Mouse (Mus musculus): ENCODE results near the gene Fkbp5. TPM values are rescaled to one million over a fixed set of nuclear protein-coding genes. Genes with fewer than 3 reads are reported as not detected.

Gene Fkbp5
- polyA plus RNA-seq, 1 experiment from 2014 or later = 9.7 TPM

GRCm38 (mm10) chr17:28448225-28448624 is 69.1 kb downstream of the Fkbp5 start:
- H3K4me1 ChIP-seq (ENCODE audit: control insufficient read depth, insufficient read depth, low read length) = no peaks in the 10 kb centered on the region
- no peaks in the 10 kb centered on the region for H3K27me3 ChIP-seq (ENCODE audit: control insufficient read depth, insufficient read depth, low read length)
- DNase-seq (ENCODE audit: low spot score) = no peak
- H3K4me3 ChIP-seq (ENCODE audit: low read depth, low read length) = no peak overlapping the region
- no peak for ATAC-seq (ENCODE audit: insufficient read depth, low FRiP score, low TSS enrichment)
- WGBS = 82% methylated on average over 6 of the region's 6 CpGs
- no peaks in the 10 kb centered on the region for H3K36me3 ChIP-seq (ENCODE audit: control insufficient read depth, insufficient read depth, low read length)
- no peak overlapping the region for H3K9ac ChIP-seq (ENCODE audit: low read length)
- no peak overlapping the region for H3K4me2 ChIP-seq (ENCODE audit: low read depth)
- no peak overlapping the region for H3K27ac ChIP-seq (ENCODE audit: low read depth, low read length)
- H3K9me3 ChIP-seq (ENCODE audit: control insufficient read depth, low read length) = no peaks in the 10 kb centered on the region

- DNase-seq (ENCODE audit: low spot score) = no peak
- no peaks in the 10 kb centered on the region for H3K9me3 ChIP-seq (ENCODE audit: control insufficient read depth, low read length)
- no peak overlapping the region for H3K27ac ChIP-seq (ENCODE audit: low read depth, low read length)
- no peaks in the 10 kb centered on the region for H3K4me1 ChIP-seq (ENCODE audit: control insufficient read depth, insufficient read depth, low read length)
- no peak for ATAC-seq (ENCODE audit: insufficient read depth, low FRiP score, low TSS enrichment)
- H3K36me3 ChIP-seq (ENCODE audit: control insufficient read depth, insufficient read depth, low read length) = no peaks in the 10 kb centered on the region
- no peak overlapping the region for H3K4me2 ChIP-seq (ENCODE audit: low read depth)
- WGBS = 86% methylated on average over 7 of the region's 7 CpGs
- no peak overlapping the region for H3K9ac ChIP-seq (ENCODE audit: low read length)
- no peaks in the 10 kb centered on the region for H3K27me3 ChIP-seq (ENCODE audit: control insufficient read depth, insufficient read depth, low read length)
- no peak overlapping the region for H3K4me3 ChIP-seq (ENCODE audit: low read depth, low read length)
These were observed 69.5 kb downstream of the Fkbp5 start for GRCm38 (mm10) chr17:28447789-28448188.

- Histone ChIP-seq H3K27ac (ENCODE audit: low read depth, low read length) (no peak overlapping the region), H3K4me1 (ENCODE audit: control insufficient read depth, insufficient read depth, low read length) (no peaks in the 10 kb centered on the region), H3K9ac (ENCODE audit: low read length) (no peak overlapping the region), H3K27me3 (ENCODE audit: control insufficient read depth, insufficient read depth, low read length) (no peaks in the 10 kb centered on the region), H3K4me3 (ENCODE audit: low read depth, low read length) (no peak overlapping the region), H3K4me2 (ENCODE audit: low read depth) (no peak overlapping the region), H3K36me3 (ENCODE audit: control insufficient read depth, insufficient read depth, low read length) (no peaks in the 10 kb centered on the region), H3K9me3 (ENCODE audit: control insufficient read depth, low read length) (no peaks in the 10 kb centered on the region)
- 87% methylated on average over 5 of the region's 5 CpGs for WGBS
- ATAC-seq (ENCODE audit: insufficient read depth, low FRiP score, low TSS enrichment) = no peak
- no peak for DNase-seq (ENCODE audit: low spot score)
These were observed 70.5 kb downstream of the Fkbp5 start for GRCm38 (mm10) chr17:28446820-28447168.

GRCm38 (mm10) chr17:28445886-28446819 is 71.2 kb downstream of the Fkbp5 start:
- 91% methylated on average over 12 of the region's 12 CpGs for WGBS
- no peak overlapping the region for H3K4me3 ChIP-seq (ENCODE audit: low read depth, low read length)
- H3K27ac ChIP-seq (ENCODE audit: low read depth, low read length) = no peak overlapping the region
- H3K9me3 ChIP-seq (ENCODE audit: control insufficient read depth, low read length) = no peaks in the 10 kb centered on the region
- no peaks in the 10 kb centered on the region for H3K27me3 ChIP-seq (ENCODE audit: control insufficient read depth, insufficient read depth, low read length)
- DNase-seq (ENCODE audit: low spot score) = no peak
- H3K4me2 ChIP-seq (ENCODE audit: low read depth) = no peak overlapping the region
- no peak overlapping the region for H3K9ac ChIP-seq (ENCODE audit: low read length)
- ATAC-seq (ENCODE audit: insufficient read depth, low FRiP score, low TSS enrichment) = no peak
- no peaks in the 10 kb centered on the region for H3K4me1 ChIP-seq (ENCODE audit: control insufficient read depth, insufficient read depth, low read length)
- no peaks in the 10 kb centered on the region for H3K36me3 ChIP-seq (ENCODE audit: control insufficient read depth, insufficient read depth, low read length)

DNA sequence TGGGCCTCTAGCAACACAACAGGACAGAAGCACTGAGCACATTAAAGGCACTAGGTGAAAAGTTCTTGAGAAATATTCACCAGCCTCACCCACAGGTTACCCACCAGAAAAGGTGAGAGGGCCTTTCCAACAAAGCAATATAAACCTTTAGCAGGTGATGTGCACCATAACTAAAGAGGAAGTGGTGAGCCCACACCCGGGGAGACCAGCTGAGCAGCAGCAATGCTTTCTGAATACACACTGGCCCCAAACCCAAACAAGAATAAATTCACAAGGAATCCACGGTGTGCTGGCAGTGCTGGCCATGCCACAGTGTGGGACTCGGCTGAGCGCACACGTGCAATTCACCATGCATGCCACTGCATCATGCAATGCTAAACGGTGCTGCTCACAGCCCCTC is 74.7 kb downstream of the Fkbp5 start:
- no peak overlapping the region for H3K27ac ChIP-seq (ENCODE audit: low read depth, low read length)
- no peaks in the 10 kb centered on the region for H3K4me1 ChIP-seq (ENCODE audit: control insufficient read depth, insufficient read depth, low read length)
- WGBS = 90% methylated on average over 6 of the region's 6 CpGs
- H3K36me3 ChIP-seq (ENCODE audit: control insufficient read depth, insufficient read depth, low read length) = no peaks in the 10 kb centered on the region
- no peak overlapping the region for H3K9ac ChIP-seq (ENCODE audit: low read length)
- no peak overlapping the region for H3K4me3 ChIP-seq (ENCODE audit: low read depth, low read length)
- no peak overlapping the region for H3K4me2 ChIP-seq (ENCODE audit: low read depth)
- no peaks in the 10 kb centered on the region for H3K9me3 ChIP-seq (ENCODE audit: control insufficient read depth, low read length)
- DNase-seq (ENCODE audit: low spot score) = no peak
- ATAC-seq (ENCODE audit: insufficient read depth, low FRiP score, low TSS enrichment) = no peak
- no peaks in the 10 kb centered on the region for H3K27me3 ChIP-seq (ENCODE audit: control insufficient read depth, insufficient read depth, low read length)

DNA sequence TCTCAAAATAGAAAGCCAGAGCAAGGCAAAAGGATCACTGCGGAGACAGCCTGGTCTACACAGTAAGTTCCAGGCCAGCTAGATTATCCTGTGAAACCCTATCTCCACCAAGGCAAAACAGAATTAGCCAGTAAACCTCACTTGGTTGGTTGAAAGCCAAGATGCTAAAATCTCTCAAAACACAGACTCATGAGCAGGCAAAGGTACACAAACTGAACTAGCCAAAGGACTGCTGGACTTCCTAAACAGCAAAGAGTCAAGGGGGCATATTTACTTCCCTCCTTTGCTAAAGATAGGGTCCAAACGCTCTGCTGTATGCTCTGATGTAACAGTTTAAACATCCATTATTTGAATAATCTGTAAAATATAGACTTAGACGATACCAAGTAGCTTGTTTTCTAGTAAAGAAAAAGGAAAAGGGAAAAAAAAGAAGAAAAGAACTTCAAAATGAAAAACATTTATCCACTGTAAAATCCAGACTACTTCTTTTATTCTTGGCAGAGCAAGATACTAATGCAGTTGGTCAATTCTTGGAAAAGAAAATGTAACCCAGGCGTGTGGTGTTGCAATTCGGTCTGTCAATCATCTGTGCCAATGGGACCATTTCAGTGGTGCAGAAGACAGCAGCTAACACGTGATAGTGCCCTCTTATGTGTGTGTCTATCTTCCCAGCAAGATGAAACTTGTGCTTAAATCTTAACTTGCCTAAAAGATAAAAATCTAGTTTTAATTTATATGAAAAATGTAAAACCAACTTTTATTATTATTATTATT is 78.8 kb downstream of the Fkbp5 start:
- 0 out of 2 replicates have a peak, but pooled peaks cover 2% of the 10 kb centered on the region for H3K36me3 ChIP-seq (ENCODE audit: control insufficient read depth, insufficient read depth, low read length)
- H3K9me3 ChIP-seq (ENCODE audit: control insufficient read depth, low read length) = no peaks in the 10 kb centered on the region
- WGBS = 86% methylated on average over 6 of the region's 6 CpGs
- no peak overlapping the region for H3K9ac ChIP-seq (ENCODE audit: low read length)
- ATAC-seq (ENCODE audit: insufficient read depth, low FRiP score, low TSS enrichment) = no peak
- H3K27ac ChIP-seq (ENCODE audit: low read depth, low read length) = no peak overlapping the region
- H3K27me3 ChIP-seq (ENCODE audit: control insufficient read depth, insufficient read depth, low read length) = no peaks in the 10 kb centered on the region
- H3K4me1 ChIP-seq (ENCODE audit: control insufficient read depth, insufficient read depth, low read length) = no peaks in the 10 kb centered on the region
- H3K4me3 ChIP-seq (ENCODE audit: low read depth, low read length) = no peak overlapping the region
- DNase-seq (ENCODE audit: low spot score) = no peak
- H3K4me2 ChIP-seq (ENCODE audit: low read depth) = no peak overlapping the region

DNA sequence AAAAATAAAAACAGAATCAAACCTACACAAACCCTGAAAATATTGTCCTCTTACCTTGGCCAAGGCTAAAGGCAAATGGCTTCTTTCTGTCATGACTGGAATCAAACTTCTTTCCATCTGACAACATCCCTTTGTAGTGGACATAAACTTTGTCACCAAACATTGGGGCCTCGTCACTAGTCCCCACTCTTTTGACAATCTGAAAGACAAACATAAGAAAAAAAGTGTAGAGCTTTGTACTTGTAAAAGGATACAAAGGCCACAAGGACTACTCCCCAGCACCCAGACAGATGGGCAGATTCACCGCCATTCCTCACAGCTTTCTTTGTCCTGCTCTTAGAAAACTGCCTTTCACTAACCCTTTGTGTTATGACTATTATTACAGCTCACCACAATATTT is 79.4 kb downstream of the Fkbp5 start:
- Histone ChIP-seq H3K4me3 (ENCODE audit: low read depth, low read length) (no peak overlapping the region), H3K27me3 (ENCODE audit: control insufficient read depth, insufficient read depth, low read length) (no peaks in the 10 kb centered on the region), H3K9ac (ENCODE audit: low read length) (no peak overlapping the region), H3K4me2 (ENCODE audit: low read depth) (no peak overlapping the region), H3K4me1 (ENCODE audit: control insufficient read depth, insufficient read depth, low read length) (no peaks in the 10 kb centered on the region), H3K27ac (ENCODE audit: low read depth, low read length) (no peak overlapping the region), H3K36me3 (ENCODE audit: control insufficient read depth, insufficient read depth, low read length) (0 out of 2 replicates have a peak, but pooled peaks cover 2% of the 10 kb centered on the region), H3K9me3 (ENCODE audit: control insufficient read depth, low read length) (no peaks in the 10 kb centered on the region)
- WGBS = 61% methylated on average over 2 of the region's 2 CpGs
- ATAC-seq (ENCODE audit: insufficient read depth, low FRiP score, low TSS enrichment) (no peak), DNase-seq (ENCODE audit: low spot score) (no peak)

DNA sequence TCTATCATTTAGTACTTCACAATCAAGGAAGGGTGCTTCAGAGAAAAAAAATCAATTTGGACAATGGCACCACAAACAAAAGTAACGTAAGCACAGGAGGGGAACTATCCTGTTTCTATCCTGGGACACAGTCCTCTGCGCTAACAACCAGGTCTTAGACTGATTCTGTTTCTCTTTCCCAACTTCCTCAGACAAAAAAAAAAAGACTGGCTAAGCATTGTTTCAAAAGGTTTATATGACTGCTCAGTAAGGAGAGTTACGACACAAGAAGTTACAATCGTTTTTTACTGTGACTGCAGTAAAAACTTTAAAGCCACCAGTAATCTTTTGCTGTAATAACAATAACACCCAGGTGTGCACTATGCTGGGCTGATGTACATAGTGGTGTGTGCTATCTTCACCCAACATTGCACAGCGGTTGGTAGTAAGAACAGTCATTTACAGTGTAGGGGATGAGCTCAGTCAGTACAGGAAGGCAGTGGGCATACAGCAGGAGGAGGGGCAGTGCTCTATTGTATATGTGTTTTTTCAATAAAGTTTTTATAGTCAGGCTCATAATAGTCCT is 82.3 kb downstream of the Fkbp5 start:
- 79% methylated on average over 5 of the region's 5 CpGs for WGBS
- Histone ChIP-seq H3K27ac (ENCODE audit: low read depth, low read length) (no peak overlapping the region), H3K9me3 (ENCODE audit: control insufficient read depth, low read length) (no peaks in the 10 kb centered on the region), H3K9ac (ENCODE audit: low read length) (no peak overlapping the region), H3K27me3 (ENCODE audit: control insufficient read depth, insufficient read depth, low read length) (no peaks in the 10 kb centered on the region), H3K36me3 (ENCODE audit: control insufficient read depth, insufficient read depth, low read length) (0 out of 2 replicates have a peak, but pooled peaks cover 2% of the 10 kb centered on the region), H3K4me3 (ENCODE audit: low read depth, low read length) (no peak overlapping the region), H3K4me1 (ENCODE audit: control insufficient read depth, insufficient read depth, low read length) (no peaks in the 10 kb centered on the region), H3K4me2 (ENCODE audit: low read depth) (no peak overlapping the region)
- no peak for ATAC-seq (ENCODE audit: insufficient read depth, low FRiP score, low TSS enrichment)
- no peak for DNase-seq (ENCODE audit: low spot score)
